Mouse (Mus musculus) erythroblast, embryonic 14.5 days (primary cell): ENCODE measurements around the gene Aasdh.

Experiments
- GATA1 ChIP-seq: IDR thresholded peaks from 2 replicates; pipeline ENCODE4 v1.6.1; 2012; ENCODE audit warnings: low read length, inconsistent platforms, mixed read lengths
- TAL1 ChIP-seq: IDR thresholded peaks from 3 replicates; pipeline ENCODE4 v1.6.1; 2012; ENCODE audit warnings: low read length, inconsistent platforms, mixed read lengths

DNA sequence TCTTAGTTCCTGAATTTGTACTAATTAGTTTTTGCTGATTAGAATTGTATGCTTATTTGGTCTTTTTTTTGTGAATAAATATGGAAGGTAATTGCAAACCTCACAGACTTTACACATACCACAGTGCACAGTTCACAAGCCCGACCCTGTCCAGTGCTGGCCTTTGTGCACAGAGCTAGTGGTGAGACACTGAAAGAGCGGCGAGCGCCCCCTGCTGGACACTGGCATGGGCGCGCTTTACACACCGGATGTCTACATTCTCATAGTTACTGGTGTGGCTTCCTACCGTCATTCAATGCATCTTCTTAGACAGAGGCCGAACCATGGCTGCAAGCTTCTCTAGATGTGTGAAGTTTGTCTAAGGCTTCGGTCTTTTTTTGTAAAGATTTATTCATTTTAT is 51.8 kb downstream of the Aasdh start:
- TF ChIP-seq GATA1: no peak
- TF ChIP-seq TAL1: no peak
